Mouse (Mus musculus): Measurements from ENCODE around the gene Cfap74.

The Cfap74 gene

DNA sequence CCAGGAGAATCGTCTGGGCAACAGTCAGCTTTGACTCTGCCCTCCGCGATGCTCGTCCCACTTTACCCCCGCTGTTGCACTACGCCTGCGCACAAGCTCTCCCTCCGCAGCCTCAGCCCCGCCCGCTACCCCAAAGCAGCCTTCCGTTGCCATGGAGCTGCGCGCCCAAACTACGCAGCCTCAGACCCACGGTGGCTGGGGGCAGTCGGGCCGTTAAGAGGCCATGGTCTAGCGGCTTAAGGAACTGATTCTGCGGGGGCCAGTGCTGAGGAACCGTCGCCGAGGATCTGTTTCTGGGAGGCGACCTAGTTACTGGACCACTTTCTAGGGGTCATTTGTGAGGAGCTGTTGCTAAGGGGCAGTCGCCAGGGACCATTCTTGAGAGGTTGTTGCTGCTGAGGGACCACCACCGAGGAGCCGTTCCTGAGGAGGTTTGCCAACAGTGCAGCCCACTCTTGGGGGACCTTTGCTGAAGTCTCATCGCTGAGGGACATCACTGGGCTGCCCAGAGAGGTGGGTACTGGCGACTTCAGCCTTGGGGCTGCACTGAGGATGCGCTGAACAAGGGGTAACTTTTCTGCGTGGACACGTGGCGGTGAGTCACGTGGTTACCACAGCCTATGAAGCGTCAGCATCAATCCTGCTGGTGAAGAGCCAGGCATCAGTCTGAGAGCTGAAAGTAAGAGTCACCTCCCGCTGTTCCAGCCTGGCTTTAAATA, at the start of gene Cfap74:
Gene Cfap74 (plus strand): TSS at position 133 of the 719 bp plus-strand sequence.
- DNase-seq (ENCODE audit: low read depth, low spot score), result peak; percentile 81

DNA sequence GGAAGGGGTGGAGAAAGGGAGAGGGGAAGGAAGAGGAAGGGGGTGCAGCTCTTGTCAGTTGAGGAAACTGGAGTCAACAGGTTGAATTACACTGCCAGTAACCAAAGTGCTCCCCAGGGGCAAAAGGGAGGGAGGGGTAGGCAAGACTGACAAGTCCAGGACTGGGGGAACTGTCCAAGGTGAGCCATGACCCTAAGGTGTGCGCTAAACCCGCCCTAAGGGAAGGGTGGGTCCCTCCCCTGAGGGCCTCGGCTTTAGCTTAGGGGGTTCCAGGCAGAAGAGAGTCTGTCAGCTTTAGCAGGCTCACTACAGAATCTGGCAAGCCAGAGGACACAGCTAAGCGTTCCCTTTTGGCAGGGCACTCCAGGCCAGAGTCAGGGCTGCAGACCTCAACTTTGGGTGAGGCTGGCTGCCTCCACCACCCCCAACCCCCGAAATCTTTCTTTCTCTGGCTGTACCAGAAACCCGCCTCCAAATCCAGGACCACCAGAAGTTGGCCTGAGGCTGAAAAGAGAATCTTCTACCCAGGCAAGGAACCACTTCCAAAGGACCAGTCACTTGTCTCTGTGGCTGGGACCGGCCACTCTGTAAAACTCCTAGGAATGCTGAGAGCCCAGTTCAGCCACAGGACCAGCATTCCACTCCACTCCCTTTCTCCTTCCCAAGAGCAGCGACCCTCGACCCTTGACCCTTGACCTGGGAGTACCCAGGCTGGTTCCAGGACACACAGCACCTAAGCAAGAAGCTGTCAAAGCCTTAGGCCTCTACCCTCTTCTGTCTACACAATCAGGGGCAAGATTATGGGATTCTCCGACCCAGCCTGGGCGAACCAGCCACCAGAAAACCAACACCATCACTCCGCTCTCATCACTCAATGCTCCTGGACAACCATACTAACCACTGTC, 49.2 kb upstream of the Cfap74 start:
- no peak for DNase-seq (ENCODE audit: low read depth, low spot score)

DNA sequence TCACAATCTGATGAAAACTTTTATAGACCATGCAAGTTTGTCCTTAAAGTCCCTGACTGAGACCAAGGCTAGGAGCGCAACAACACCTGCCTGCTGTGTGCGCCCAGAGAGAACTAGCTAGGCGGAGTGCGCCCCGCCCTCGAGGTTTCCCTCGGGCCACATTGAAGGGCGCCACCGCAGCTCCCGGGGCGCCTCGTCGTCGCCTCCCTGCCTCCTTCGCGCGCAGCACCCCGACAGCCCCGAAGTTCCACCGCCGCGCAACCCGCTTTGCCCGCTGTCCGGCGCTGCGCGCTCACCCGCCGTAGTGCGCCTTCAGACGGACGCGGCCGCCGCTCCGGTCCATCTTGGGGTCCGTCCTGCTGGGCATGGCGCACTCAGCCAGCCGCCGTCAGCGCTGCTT, 48.1 kb upstream of the Cfap74 start:
- peak; percentile 65 for DNase-seq (ENCODE audit: low read depth, low spot score)

DNA sequence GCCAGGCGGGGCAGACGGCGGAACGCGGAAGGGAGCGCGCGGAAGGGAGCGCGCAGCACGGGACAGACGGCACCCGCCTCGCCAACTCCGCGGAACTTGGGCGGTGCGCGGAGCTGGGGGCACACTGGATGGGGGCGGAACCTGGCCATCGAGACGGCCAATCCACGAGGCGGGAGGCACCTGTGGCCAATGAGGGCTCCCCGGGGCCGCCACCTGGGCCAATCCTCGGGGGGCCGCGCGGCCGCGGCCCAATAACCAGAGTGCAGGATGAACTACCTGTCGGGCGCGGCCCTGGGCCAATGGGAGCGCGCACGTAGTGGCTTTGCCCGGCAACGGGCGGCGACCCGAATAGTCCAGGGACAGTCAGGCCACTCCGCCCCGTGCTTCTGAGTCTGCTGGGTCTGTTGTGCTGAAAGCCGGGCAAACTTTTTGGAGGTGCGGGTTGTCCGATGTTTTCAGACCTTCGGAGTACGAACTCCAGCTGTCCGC, 47.6 kb upstream of the Cfap74 start, which contains the start of gene Prkcz:
Gene Prkcz (minus strand): TSS at position 59 of the 489 bp plus-strand sequence.
- DNase-seq (ENCODE audit: low read depth, low spot score), result peak; percentile 93

DNA sequence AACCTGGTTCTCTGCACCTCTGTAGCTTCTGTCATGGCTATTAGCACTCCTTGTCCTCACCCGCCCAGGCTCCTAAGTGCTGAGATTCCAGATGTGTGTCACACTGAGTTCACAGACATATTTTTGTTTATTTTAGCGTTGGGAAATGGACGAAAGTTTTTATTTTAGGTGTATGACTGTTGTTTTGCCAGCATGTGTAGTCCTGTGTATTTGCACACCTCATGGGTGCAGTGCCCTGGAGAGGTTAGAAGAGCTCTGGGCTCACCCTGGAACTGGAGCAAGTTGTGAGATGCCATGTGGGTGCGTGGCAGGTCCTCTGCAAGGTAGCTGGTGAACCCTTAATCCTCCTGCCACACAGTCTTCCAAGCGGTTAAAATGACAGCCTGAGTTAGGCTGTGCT, 46.5 kb upstream of the Cfap74 start:
- no peak for DNase-seq (ENCODE audit: low read depth, low spot score)

- DNase-seq (ENCODE audit: low read depth, low spot score), result no peak
These were observed 42.2 kb upstream of the Cfap74 start for GRCm38 (mm10) chr4:155366784-155367183.

DNA sequence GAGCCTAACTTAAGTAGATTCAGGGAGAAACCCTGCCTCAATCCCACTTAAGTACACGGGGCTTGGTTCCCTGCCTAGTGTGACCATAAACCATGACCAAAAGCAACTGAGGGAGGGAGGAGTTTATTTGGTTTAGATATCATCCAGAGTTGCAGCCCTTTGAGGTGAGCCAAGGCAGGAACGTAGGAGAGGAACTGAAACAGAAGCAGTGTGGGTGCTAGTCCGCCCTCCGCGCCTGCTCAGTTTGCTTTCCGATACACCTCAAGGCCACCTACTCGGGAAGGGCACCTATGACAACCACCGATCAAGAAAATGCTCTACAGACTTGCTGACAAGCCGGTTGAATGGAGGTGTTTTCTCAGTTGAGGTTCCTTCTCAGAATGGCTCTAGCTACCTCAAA, 41.3 kb upstream of the Cfap74 start:
- DNase-seq (ENCODE audit: low read depth, low spot score), result no peak

DNA sequence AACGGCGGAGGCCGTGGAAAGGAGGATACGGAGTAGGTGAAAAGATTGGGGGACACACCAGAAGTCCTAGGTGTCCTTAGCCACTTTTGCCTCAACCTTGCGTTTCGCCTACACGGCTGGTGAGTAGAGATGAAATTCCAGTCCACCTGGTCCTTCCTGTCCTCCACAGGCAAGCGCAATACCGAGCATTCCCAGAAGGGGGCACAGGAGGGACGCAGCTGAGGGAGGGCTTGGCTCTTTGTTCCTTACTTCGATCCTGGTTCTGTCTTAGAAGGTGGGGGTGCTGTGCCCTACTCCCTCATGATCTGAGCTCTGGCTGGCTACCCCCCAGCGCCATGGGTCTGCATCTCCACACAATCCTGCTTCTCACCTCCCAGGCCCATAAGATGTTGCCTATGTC, 40.3 kb upstream of the Cfap74 start:
- peak; percentile 69 for DNase-seq (ENCODE audit: low read depth, low spot score)

DNA sequence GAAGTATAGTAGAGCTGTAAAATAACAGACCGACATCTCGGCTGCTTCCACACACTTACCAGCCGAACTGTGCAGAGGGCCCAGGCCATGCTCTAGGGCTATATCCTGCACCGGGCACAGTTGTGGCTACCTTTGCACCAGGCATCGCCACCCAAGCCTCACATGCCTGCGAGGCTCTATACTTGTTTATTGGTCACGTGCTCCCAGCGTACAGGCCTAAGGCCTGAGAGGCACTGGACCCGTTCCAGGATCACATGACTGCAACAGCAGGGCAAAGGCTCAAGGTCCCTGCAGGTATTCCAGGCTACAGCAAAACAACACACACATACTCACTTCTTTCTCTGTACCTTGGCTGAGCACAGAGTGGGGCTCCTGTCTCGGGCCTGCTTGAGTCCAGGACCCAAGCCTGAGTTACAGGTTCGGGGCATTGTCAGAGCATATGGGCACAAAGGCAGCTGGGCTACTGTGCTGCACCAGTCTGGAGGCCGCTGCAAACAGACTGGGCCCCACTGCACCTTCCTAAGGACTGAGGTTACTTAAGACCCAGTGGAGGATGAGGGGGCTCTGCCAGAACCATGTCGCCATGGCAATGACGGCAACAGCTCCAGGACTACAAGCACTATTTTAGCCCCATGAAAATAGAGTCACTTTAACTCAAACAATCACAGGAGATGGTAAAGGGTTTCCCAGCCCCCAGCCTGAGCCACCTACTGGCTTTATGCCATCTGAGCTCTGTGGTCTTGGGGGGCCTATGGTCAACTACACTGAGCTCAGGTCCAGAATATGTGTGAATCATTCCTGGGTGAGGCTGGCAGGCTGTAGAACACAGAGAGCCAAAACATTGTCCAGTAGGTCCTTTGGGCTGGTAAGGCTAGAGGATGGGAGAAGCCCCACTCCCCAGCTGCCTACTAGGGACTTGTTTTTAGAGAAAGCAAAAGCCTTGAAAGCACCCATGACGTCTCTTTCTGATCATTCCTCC, 38.0 kb upstream of the Cfap74 start:
- no peak for DNase-seq (ENCODE audit: low read depth, low spot score)

GRCm38 (mm10) chr4:155371797-155372735, 36.9 kb upstream of the Cfap74 start:
- no peak for DNase-seq (ENCODE audit: low read depth, low spot score)

- DNase-seq (ENCODE audit: low read depth, low spot score), result no peak
These were observed 27.0 kb upstream of the Cfap74 start for GRCm38 (mm10) chr4:155381974-155382373.

- no peak for DNase-seq (ENCODE audit: low read depth, low spot score)
These were observed 26.2 kb upstream of the Cfap74 start for GRCm38 (mm10) chr4:155382752-155383151.

DNA sequence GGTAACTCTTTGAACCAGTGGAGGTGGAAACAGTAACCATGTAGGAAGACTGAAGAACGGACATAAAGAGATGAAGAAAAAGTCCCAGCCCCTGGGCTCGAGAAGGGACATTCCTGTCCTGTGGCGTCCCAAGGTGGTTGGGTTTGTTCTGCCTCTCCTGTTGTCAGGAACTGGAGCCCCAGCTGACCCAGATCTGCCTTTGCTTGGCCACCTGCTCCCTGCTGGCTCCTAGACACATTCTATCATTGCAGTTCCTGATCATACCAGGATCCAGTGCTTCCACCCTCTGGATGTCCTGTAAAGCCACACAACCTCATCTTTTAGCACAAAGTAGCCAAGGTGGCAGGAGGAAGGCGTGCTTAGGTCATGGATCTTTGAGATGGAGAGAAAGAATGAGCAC, 25.7 kb upstream of the Cfap74 start:
- DNase-seq (ENCODE audit: low read depth, low spot score), result no peak

- no peak for DNase-seq (ENCODE audit: low read depth, low spot score)
These were observed 21.8 kb upstream of the Cfap74 start for GRCm38 (mm10) chr4:155387166-155387565.

DNA sequence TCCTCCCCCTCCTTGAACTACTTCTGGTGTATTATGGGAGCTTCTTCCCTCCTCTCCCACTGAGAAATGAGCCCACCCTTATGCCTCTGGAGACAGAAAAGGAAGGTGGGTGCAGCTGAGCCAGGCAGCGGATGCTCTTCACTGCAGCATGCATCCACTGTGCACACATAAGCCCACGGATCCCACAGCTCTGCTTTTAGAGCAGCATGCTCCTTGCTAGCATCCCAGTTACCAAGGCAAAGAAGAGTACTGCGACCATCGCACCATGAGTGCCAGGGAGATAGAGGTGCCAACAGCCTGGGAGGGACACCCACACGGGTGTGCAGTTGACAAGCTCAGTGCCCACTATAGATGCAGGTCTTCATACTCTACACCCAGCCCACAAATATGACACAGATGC, 13.5 kb upstream of the Cfap74 start:
- no peak for DNase-seq (ENCODE audit: low read depth, low spot score)

GRCm38 (mm10) chr4:155396751-155397150, 12.2 kb upstream of the Cfap74 start:
- DNase-seq (ENCODE audit: low read depth, low spot score), result no peak

DNA sequence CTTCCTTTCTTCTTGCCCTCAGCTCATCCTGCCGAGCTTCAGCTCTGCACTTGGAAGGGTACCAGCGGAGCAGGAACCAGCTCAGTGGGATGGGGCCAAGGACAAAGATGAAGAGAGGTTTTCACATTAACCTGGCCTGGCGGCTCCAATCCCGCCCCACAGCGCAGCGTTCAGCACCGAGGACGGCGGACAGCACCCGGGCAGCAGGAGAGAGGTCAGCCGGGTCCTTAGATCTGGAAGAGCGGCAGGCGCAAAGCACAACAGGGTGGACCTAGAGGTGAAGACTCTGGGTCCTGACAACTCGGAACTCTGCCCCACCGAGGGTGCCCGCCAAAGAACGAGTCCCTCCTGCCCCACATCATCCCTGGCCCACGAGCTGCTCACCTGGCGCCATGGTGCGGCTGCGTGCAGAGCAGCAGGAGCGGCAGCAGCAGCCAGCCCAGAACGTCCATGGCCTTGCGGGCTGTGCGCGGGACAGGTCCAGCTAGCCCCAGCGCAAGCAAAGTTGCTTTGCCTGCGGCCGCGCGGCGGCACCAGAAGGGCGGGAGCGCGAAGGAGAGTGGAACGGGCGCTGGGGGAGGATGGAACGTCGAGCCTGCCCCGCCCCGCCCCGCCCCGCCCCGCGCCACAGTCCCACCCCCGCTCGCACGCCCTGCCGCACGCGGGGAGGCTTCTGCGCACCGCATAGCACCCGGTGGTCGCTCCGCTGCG, 11.3 kb upstream of the Cfap74 start, which contains the start of gene Gabrd:
Gene Gabrd (minus strand): TSS at position 602 of the 711 bp plus-strand sequence.
- DNase-seq (ENCODE audit: low read depth, low spot score), result peak; percentile 31

DNA sequence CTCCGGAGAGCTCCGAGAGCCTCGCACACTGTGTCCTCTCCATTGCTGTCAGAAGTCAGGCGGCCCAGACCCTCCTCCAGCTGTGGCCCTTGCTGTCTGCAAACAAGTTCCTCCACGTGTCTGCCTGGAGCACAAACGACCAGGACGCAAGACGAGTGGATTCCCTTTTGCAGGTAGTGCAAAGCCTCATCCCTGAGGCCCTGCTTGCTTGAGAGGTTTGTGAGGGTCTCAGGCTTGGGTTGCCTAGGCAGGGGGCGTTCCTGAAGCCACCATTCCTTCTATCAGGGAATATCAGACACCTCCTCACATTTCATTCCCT, 10.8 kb upstream of the Cfap74 start:
- no peak for DNase-seq (ENCODE audit: low read depth, low spot score)

DNA sequence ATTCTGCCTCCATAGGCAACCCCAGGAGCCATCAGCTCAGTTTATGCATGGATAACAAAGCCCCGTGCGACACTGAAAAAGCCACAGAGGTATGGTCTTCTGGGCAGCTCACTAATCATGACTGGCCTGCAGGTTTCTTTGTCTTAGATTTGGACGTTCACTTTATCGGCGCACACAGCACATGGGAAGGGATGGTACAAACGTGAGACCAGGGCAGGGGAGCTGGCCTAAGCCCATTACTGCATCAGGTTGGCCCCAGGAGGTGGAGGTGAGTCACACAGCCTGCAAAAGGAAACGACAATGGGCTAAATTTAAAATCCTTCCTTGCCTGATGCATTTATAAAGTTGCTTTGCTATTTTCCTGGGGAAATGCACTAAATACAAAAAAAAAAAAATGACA, 7.9 kb upstream of the Cfap74 start:
- no peak for DNase-seq (ENCODE audit: low read depth, low spot score)

- DNase-seq (ENCODE audit: low read depth, low spot score), result no peak
These were observed 6.5 kb upstream of the Cfap74 start for GRCm38 (mm10) chr4:155402489-155402888.
